Mouse (Mus musculus): ENCODE measurements around the gene Prkcd.

The Prkcd gene

GRCm38 (mm10) chr14:30575791-30576190, 50.2 kb downstream of the Prkcd start:
- no peak for DNase-seq (ENCODE audit: low read depth, low spot score)

DNA sequence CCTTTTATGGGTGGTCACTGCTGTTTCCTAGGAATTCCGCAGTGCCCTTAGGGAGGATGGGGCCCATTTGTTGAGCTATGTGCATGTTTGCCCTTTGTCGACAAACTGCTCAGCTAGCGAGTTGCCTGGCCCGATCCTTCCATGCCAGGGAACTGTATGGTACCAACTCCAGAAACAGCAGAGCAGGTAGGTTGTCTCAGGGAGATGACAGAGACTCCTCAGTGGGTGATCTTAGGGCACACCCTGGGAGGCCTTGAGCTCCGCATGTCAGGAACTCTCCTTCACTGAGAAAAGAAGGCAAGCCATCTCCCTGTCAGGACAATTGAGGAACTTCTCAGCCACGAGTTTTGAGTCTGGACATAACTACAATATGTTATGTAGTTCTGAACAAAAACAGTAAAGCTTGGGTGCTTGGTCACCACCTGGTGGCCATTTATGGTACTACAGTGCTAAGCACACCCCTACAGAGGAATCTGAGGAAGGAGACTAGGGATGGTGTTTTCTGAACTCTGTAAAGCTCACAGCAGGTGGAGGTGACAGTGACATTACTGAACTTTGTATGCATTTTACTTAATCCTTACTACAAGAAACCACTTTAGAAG, 51.9 kb downstream of the Prkcd start:
- peak; percentile 60 for DNase-seq (ENCODE audit: low read depth, low spot score)

GRCm38 (mm10) chr14:30573235-30573634, 52.8 kb downstream of the Prkcd start:
- no peak for DNase-seq (ENCODE audit: low read depth, low spot score)

- no peak for DNase-seq (ENCODE audit: low read depth, low spot score)
Measured at GRCm38 (mm10) chr14:30572253-30572652, 53.8 kb downstream of the Prkcd start.

DNA sequence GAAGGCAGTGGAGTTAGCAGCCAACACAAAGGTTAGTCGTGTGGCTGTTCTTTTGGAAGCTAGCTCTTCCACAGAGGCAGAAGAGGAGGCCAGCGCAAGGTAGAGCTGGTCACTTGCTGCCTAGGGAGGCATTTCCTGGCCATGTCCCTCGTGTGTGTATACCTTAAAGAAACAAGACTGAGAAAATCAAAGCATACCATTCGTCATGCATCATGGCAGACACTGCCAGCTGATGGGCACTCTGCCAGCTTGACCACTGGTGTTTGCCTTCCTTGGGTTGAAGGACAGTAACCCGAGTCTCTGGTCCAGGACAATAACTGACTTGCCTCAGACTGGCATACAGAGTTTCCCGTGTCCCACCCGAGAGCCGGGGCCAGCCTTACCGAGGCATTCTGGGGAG, 55.7 kb downstream of the Prkcd start:
- DNase-seq (ENCODE audit: low read depth, low spot score): no peak

DNA sequence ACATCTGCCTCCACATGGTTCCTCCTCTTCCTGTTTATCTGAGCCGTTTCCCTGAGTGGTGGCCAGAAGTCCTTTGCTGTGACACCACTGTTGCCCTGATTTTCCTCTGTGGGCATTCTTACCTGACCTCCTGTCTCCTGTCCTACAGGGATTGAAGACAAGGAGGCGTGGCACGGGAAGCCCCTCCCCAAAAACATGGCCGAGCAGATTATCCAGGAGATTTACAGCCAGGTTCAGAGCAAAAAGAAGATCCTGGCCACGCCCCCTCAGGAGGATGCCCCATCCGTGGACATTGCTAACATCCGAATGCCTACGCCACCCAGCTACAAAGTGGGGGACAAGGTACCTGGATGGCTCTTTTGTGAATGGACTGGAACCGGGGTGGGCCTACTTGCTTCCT, 58.0 kb downstream of the Prkcd start:
- DNase-seq (ENCODE audit: low read depth, low spot score): no peak

DNA sequence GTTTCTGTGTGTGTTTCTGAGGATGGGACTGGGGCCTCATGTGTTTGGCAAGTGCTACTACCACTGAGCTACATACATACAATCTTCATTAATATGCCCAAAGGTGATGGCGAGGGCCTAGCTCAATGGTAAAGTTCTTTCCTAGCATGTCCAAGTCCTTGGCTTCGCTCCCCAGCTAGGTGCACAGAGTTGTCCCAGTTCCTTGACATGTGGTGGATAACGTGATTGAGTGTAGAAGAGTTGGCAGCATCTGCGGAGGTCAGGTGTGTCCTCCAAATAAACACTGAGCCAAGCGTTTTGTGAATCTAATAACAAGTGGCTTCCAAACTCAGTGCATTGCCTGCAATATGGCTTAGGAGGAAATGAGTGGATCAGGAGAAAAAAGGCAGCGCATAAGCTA, 59.7 kb downstream of the Prkcd start:
- DNase-seq (ENCODE audit: low read depth, low spot score): no peak

DNA sequence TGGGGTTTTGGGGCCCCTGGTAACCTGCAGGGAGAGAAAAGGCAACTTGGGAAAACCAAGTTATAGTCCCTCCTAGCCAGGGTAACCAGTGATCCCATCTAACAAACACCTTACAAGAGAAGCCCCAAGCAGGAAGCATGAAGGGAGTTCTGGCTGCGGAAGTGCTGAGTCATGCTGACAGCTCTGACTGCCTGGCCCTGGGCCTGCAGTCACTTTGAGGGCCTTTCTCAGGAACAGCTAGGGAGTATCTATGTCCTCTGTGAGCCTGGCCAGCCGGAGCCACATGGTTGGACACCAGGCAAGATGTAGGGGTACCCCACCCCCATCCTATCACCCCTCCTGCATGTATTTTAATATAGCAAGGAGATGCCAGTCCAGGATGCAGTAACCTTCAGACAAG, 61.6 kb downstream of the Prkcd start:
- no peak for DNase-seq (ENCODE audit: low read depth, low spot score)

DNA sequence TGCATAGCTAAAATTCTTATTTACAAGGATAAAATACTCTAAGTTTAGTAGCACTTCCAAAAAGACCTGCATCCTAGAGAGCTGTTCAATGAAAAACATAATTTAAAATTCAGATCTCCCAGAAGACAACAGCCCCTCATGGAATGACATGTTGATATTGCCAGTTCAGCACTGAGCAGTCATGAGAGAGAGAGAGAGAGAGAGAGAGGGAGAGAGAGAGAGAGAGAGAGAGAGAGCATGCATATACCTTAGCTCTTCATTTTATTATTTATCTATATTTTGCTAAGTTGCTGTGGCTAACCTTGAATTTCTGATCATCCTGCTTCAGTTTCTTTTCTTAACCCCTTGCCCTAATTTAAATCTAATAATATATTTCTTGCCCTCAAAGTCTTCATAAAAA, 63.7 kb downstream of the Prkcd start:
- DNase-seq (ENCODE audit: low read depth, low spot score): no peak

GRCm38 (mm10) chr14:30561470-30562187, 64.4 kb downstream of the Prkcd start:
- DNase-seq (ENCODE audit: low read depth, low spot score): peak; percentile 49

DNA sequence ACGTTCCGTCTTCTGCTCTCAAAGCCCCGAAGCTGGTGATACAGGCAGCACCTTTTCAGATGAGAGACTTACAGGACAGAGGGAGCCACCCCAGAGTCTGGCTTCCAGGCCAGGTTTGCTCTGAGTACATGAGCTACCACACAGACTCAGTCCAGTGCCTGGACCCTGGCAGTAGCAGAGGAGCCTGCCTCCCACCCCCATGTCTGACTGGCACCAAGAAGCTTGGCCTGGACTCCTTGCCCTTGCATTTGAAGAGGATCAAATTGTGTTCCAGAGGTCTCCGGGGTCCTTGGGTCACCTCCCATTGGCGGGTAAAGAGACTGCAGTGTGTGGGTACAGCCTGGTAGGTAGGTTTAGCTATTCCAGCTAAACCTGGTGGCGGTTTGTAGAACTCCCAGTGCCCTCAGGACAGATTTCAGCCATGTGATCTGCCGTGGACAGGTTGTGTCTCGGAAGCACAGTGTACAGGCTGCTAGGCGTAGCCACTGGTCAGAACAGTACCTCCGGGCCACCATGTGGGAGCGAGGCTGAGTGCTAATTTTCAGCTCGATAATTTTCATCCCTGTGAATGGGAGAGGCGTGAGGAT, 65.1 kb downstream of the Prkcd start:
- no peak for DNase-seq (ENCODE audit: low read depth, low spot score)

DNA sequence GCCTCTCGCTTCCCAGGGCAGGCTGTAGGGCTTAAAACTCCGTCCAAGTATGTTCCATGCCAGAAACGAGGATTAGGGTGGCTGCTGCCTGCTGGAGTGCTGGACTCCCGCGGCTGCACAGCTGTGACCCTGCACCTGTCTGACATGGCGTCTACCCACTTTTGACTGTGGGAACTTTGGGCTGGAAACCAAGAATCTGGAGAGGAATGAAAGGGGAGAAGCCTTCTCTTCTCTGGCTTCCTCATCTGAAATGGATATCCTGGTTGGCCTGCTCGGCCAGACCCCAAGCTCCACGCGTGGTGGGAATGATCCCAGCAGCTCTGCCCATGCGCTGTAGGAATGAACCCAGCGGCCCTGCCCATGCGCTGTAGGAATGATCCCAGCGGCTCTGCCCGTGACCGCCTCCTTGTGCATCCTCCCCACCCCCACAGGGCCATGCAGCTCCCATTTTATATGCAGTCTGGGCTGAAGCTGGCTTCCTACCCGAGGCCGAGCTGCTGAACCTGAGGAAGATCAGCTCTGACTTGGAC, 66.6 kb downstream of the Prkcd start:
- no peak for DNase-seq (ENCODE audit: low read depth, low spot score)

GRCm38 (mm10) chr14:30557730-30558129, 68.3 kb downstream of the Prkcd start:
- no peak for DNase-seq (ENCODE audit: low read depth, low spot score)

DNA sequence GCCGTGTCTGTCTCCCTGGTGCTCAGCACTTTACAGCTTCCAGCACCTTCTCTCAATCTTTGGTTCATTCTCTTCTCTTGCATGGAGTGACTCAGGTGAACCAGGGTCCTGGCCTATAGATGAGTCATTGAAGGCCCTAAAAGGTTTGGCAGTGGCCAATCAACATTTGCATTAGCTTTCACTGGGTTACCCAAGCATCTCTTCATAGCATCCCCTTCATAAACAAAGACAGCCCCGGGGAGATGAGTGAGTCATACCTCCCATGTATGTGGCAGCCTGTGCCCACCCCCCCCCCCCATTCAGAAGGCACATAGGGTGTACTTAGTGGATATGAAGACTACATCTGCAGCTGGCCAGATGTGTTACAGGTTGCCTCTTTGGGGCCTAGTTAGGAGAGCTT, 69.4 kb downstream of the Prkcd start:
- DNase-seq (ENCODE audit: low read depth, low spot score): no peak

- DNase-seq (ENCODE audit: low read depth, low spot score): no peak
Measured at GRCm38 (mm10) chr14:30553185-30553584, 72.8 kb downstream of the Prkcd start.

GRCm38 (mm10) chr14:30551981-30552380, 74.0 kb downstream of the Prkcd start:
- DNase-seq (ENCODE audit: low read depth, low spot score): no peak

DNA sequence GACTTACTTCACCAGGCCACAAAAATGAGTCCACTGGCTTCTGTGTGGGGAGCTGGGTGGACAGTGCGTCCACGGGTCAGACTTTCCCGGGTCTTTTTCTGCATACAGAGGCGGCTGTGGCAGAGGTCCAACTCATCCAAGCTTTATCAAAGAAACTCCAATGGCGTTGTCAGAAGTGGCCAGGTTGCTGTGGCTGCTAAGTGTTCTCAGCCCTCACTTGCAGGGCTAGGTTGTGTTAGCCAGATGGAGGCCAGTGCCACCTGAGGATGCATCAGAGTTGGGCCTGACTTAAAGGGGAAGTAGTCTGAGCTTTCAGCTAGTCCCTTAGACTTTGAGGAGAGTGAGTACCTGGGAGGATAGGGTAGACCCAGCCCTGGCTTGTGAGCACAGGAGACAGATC, 74.5 kb downstream of the Prkcd start:
- DNase-seq (ENCODE audit: low read depth, low spot score): no peak

GRCm38 (mm10) chr14:30550232-30551070, 75.6 kb downstream of the Prkcd start:
- DNase-seq (ENCODE audit: low read depth, low spot score): no peak

DNA sequence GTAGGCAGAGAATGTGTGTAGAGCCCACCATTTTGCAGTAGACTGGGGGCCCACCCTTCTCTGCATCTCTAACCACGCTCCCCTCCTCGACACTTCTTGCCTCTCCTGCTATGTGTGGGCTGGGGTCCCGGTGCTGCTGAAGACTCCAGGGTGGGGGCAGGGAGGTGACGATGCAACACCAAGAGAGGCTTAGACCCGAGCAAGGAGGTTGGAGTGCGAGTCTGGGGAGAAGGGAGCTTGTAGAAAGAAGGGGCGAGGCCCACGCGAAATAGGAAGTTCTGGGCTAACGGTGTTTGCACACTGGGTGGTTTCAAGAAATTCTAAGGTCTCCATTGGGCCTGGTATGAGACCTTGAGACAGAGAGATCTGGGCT, 76.2 kb downstream of the Prkcd start:
- no peak for DNase-seq (ENCODE audit: low read depth, low spot score)

- DNase-seq (ENCODE audit: low read depth, low spot score): peak; percentile 89
Measured at GRCm38 (mm10) chr14:30548965-30549776, 76.8 kb downstream of the Prkcd start.

DNA sequence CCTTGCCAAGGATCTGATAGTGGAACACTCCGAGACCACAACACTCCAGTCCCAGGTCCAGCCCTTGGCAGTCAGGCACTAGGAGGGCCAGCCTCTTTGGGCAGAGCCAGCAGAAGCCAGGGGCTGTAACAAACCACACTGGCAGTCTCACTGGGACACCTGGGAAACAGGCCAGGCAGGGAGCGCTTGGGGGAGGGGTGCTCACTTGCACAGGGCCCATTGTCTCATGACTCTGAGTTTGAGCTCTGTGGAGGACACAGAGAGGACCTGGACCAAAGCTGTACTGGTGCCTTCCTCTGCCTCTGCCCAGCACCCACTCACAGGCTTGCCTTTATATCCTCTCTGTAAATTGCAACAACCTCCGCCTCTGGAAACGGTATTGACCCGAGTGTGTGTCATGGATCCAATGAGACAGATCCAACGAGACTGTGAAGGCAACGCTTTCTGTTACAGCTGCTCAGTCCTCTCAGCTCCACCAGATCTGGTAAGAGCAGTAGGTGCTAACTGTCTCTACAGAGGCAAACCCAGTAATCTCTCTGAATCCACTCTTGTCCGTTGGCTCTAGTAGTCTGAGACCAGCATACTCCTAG, 77.8 kb downstream of the Prkcd start, which contains the start of gene Tkt:
Tkt (plus strand) TSS at position 229 of the 590 bp plus-strand sequence.
- DNase-seq (ENCODE audit: low read depth, low spot score): no peak
